Mouse (Mus musculus) cerebellum, adult 18-20 months (tissue): ENCODE results near the gene Irak2.
"Not testable (repeated sequence)": the region's sequence is repeated elsewhere in the genome, so short reads cannot be mapped to it uniquely, and the experiment has no call there.

Source experiments
- DNase-seq, 2 experiments: peaks; one replicate each; pipeline ENCODE4 v3.0.0; 2021

The Irak2 gene

DNA sequence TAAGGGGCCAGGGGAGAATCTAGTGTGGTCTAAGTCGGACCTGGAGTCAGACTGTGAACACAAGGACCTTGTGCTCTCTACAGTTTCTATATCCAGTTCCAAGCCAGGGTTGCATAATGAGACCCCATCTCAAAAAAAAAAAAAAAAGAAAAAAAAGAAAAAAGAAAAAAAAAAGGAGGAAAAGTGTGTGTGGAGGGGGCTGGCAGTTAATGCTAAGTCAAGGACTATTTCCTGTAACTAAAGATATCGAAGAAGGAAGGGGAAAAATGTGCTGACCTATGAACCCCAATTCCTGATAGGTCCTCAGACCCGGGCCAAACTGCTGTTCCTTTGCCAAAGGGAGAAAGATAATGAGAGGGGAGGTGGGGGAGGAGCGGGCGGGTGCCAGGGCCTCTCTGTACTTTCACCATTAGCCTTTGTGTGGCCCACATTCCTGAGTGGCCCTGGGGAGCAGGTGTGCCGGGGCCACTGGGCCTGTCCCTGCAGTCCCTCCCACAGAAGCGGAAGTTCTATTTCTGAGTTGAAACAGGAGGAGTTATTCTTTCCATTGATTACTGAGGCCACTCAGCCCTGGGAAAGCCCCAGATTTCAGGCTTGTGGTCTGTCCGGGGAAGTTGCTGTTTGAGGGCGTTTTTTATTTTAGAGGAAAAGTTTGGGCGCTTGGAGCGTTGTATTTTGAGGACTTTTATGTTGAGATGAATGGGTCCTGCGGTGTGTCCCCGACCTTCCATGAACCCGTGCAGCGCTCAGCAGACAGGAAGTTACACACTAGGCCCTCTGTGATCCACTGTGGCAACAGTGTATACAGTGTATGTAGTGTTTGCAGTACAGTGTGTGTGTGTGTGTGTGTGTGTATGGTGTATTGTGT lies 30.3 kb downstream of the Irak2 start:
- no peak for DNase-seq

- no peak for DNase-seq
These were observed 31.6 kb downstream of the Irak2 start for GRCm38 (mm10) chr6:113669821-113670220.

GRCm38 (mm10) chr6:113672029-113672428 lies 33.8 kb downstream of the Irak2 start:
- not testable (repeated sequence) for DNase-seq

DNA sequence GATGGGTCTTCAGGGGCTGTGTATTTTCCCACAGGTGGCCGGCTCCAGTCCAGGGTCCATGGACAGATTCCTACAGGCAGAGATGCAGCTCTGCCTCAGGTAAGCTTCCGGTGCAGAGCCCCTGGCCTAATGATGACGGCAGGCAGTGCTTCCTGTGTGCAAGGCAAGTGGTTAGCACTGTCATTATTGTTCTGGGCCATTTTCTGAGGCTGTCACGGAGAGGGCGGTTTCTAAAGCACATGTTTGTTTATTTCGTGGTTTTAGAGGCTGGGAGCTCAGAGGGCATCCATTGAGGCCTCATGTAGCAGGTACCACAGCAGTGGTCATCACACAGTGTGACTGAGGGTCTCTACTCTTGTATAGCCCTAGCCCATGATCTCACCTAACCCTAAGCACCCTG lies 34.7 kb downstream of the Irak2 start:
- no peak for DNase-seq

- DNase-seq, result no peak
These were observed 37.0 kb downstream of the Irak2 start for GRCm38 (mm10) chr6:113675234-113675633.

DNA sequence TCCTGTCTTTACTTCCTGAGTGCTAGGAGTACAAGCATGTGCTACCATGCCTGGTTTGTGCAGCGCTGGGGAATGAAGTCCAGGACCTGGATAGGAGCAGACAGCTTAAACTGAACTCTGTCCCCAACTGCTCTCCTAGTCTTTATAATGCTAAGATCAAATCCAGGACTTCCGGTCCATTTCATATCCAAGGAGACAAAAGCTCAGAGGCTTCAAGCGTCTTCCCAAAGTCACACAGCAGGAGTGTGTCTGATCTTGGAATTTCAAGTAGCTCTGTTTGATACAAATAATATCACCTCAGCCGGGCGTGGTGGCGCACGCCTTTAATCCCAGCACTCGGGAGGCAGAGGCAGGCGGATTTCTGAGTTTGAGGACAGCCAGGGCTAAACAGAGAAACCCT lies 37.7 kb downstream of the Irak2 start:
- no peak for DNase-seq

DNA sequence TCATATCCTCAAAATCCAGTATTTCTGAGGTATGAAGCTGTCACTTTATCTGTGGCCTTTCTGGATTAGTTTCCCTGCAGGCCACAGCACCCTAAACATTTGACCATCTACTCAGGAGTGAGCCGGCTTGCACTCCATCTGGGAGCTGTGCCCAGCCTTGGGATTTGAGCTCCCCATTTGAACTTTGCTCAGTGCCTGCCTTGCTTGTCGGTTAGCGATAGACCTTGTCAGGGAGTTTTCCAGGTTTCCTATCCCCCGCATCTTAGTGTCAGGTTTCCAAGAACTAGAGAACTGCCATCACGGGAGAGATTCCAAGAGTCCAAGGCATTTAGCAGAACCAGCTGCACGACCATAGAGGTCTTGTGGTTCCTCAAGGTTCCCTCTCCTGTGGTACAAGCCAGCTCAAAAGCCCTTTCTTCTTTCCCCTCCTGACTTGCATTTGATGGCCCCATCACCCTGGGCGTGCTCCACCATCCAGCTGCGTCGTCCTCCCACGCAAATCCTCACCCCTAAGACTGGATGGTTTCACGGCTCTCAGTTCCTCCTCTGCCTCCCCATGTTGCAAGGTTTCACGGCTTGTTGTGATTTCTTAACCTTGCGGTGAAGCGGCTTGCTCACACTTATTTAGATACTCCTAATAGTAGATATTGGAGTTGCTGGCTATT lies 38.9 kb downstream of the Irak2 start:
- no peak for DNase-seq

DNA sequence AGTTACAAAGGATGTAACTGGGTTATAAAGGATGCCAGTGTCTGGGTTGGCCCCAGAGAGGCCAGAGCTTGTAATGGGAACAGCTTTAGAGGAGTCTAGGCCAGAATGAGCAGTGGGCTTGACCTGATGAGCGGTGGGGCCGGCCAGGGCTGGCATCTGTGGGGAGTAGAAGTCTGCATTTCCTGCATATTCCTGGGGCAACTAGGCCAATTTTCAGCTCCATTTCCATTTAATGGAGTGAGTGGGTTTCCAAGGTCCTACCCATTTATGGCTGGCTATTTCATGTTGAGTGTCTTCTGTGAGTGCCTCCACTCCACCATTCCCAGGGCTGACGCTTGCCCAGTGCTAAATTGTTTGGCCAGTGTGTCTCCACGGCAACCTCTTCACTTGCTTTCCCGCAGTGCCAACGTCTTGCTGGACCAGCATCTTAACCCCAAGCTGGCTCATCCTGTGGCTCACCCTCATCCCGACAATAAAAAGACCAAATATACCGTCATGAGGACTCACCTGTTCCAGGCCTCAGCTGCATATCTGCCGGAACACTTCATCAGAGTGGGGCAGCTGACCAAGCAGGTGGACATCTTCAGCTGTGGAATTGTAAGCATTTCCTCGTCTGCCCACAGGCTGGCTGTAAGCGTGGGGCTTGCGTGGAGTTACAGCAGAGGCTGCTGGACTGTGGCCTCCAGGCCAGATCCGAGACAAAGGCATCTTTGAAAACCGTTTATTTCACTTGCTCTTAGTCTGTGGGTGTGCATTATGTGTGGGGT lies 40.2 kb downstream of the Irak2 start:
- peak in 1 of 2 experiments; percentile 18 for DNase-seq

GRCm38 (mm10) chr6:113679993-113680566 lies 41.8 kb downstream of the Irak2 start:
- no peak for DNase-seq

DNA sequence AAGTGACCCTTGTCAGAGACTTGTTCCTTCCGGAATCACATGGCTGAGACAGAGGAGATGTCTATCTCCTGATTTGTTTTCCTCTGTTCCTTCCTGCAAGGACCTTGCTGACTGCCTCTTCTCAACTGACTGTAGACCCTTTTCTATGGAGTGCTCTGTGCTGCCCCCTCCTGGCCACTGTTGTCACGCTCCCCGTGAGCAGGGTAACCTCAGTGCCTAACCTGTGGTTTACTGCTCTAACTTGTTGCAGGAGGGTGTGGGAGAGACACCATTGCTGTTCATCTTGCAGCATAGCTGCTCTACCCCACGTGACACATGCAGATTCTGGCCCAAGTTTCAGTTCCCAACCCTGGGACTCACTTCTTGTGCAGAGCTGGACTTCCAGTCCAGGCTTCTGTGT lies 43.0 kb downstream of the Irak2 start:
- DNase-seq, result peak; percentile 74 to 78

DNA sequence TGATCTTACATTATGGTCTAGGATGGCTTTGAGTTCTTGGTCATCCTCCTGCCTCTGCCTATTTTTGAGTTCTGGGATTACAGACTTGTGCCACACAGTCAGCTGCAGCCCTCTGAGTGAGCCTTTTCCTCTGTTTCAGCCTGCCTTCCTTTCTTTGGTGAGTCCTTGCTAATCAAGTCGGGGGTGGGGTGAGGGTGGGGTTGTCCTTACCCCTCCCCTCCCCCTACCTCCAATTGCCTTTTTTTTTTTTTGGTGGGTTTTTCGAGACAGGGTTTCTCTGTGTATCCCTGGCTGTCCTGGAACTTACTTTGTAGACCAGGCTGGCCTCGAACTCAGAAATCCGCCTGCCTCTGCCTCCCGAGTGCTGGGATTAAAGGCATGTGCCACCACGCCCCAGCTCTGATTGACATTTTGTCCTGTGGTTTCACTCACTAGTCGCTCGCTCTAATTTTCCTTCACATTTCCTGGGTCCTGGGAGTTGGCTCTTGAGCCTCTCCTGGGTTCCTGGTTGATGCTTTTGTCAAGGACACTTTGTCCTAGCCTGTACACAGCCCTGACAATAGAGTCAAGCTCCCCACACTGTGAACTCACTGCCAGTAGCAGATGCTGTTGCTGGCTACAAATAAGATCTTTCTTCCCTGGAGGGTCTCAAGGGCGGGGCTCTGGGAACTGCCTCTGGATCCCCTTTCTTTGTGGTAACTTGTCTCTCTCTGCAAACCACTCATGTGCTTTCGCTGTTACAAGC lies 45.0 kb downstream of the Irak2 start:
- DNase-seq, result no peak

- peak; percentile 40 to 54 for DNase-seq
These were observed 48.4 kb downstream of the Irak2 start for GRCm38 (mm10) chr6:113686551-113687125.

- no peak for DNase-seq
These were observed 51.7 kb downstream of the Irak2 start for GRCm38 (mm10) chr6:113690008-113690399.

DNA sequence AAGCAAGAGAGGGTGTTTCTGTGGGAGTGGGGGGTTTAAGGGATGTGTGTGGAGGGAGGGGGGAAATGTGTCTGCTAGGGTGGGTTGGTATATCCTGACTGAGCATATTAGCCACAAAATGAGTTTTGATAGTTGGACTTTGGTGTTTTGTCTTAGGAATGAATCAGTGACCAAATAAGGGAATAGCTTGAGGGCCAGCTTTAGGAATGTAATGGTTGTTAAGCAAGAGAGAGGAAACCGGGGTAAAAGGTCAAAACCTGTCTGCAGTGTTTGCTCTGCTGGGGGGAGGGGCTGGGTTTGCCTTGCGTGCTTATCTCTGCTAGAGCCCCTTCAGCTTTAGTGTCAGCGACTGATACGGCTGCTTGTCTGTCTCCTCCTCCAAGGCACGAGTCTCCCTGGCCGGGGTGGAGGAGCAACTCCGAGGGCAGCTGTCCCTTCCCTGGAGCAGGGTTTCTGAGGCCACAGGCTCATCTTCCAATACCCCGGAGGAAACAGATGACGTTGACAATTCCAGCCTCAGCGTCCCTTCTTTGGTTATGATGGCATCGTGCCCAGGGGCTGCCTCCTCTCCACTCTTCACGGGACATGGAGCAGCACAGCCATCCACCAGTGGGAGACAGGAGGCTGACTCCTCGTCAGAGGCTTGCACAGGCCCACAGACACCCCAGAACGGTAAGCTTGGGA lies 52.3 kb downstream of the Irak2 start:
- no peak for DNase-seq

DNA sequence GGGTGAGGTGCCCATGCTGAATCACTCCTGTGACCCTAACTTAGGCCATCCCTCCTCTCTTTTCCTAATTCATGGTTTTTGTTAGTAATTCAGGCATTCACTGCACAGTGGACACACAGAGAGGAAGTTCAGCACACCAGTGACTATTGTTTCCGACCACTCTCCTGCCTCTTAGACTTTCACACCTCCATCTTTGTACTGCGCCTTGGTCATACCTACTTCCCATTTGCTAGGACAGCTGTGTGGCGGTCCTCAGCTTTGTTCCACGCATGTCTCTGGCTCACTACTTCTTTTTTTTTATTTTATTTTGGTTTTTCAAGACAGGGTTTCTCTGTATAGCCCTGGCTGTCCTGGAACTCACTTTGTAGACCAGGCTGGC lies 52.8 kb downstream of the Irak2 start:
- DNase-seq, result no peak

DNA sequence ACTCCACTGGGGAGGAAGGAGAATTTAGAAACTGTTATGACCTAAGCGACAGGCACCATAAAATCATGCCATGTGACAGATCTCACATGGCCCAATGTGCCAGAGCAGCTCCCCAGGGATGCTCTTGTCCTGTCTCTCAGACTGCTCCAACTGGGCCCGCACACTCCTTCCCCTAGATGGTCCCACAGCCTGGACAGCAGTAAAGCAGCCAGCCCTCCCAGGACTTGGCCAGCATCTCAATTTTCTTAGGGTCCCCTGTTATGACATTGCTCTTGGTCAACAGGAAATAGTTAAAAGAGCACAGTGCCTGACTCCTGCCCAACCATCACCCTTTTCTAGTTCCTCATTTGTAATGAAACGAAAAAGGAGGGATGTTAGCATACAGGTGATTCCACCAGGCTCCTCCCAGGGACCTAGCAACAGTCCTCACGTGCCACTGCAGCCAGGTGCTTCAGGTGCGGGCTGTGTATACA lies 54.4 kb downstream of the Irak2 start:
- no peak for DNase-seq

- no peak for DNase-seq
These were observed 55.1 kb downstream of the Irak2 start for GRCm38 (mm10) chr6:113693377-113693776.

DNA sequence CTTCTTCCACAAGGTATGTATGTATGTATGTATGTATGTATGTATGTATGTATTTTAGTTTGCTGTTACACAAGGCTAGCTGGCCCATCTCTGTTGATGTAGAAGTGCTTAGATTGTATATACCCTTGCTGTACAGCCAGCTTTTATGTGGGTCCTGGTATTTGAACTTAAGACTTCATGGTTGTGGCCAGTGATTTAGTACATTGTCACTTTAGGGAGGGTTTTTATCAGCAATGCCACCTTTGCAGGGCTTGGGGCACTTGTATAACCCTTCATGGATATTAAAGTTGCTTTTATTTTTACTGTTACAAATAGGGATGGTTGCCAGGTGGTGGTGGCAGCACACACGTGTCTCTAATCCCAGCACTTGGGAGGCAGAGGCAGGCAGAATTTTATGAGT lies 56.9 kb downstream of the Irak2 start:
- DNase-seq, result no peak

- DNase-seq, result no peak
These were observed 57.6 kb downstream of the Irak2 start for GRCm38 (mm10) chr6:113695766-113696355.

DNA sequence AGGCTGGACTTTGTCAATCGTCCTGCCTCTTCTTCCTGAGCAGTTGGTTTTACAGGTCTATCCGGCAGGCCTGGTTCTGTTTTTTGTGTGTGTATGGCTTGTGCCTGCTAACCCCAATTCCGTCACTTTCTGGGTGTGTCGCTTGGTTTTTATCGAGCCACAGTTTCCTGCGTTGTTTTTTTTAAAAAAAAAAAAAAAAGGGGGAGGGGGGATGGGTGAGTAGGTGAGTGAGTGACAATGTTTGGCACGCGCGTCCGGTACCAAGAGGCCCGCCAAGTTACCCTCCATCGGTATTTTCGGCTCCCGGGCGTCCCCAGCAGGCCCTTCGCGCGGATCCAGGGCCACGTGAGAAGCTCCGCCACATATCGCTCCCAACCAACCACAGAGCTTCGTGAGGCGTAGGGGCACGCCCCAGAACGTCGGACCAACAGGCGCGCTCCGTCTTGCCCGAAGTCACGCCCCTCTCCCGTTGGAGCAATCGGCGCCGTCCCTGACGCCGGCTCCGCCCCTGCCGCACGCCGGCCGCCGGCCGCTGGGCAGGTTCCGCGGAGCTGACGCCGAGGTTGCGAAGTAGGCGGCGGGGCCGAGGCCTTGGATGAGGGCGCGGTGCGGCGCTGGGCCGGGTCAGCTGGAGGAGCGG lies 58.4 kb downstream of the Irak2 start, which contains the start of gene Tatdn2:
TSS of gene Tatdn2 (plus strand) at position 469 of the 640 bp plus-strand sequence.
- peak; percentile 95 to 98 for DNase-seq
